Mouse (Mus musculus): Measurements from ENCODE around the gene Adamtsl4.
A peak's percentile ranks its signal among the peaks of the same experiment; 100 is the strongest.
"Not testable (repeated sequence)": the region's sequence is repeated elsewhere in the genome, so short reads cannot be mapped to it uniquely, and the experiment has no call there.

The Adamtsl4 gene

DNA sequence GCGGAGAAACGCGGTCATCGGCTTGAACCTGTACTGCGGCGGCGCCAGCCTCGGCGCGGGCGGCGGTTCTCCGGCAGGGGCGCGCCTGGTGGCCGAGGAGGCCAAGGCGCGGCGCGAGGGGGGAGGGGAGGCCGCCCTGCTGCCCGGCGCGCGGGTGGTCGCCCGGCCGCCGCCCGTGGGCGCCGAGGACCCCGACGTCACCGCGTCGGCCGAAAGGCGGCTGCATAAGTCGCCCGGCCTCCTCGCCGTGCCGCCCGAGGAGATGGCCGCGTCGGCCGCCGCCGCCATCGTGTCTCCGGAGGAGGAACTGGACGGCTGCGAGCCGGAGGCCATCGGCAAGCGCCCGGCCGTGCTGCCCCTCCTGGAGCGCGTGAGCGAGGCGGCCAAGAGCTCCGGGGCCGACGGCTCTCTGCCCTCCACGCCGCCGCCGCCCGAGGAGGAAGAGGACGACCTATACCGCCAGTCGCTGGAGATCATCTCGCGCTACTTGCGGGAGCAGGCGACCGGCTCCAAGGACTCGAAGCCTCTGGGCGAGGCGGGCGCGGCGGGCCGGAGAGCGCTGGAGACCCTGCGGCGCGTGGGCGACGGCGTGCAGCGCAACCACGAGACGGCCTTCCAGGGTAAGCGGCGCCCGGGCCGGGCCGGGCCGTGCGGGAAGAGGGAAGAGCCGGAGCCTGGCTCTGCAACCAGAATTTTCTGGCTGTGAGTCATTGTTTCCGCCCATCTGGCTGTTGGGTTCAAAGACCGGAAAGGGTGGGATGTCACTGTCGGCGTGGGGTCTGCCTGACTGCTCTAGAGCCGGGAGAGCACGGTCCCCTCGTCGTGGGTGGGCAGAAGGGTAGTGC lies 28.6 kb downstream of the Adamtsl4 start:
- DNase-seq, result peak; percentile 48

DNA sequence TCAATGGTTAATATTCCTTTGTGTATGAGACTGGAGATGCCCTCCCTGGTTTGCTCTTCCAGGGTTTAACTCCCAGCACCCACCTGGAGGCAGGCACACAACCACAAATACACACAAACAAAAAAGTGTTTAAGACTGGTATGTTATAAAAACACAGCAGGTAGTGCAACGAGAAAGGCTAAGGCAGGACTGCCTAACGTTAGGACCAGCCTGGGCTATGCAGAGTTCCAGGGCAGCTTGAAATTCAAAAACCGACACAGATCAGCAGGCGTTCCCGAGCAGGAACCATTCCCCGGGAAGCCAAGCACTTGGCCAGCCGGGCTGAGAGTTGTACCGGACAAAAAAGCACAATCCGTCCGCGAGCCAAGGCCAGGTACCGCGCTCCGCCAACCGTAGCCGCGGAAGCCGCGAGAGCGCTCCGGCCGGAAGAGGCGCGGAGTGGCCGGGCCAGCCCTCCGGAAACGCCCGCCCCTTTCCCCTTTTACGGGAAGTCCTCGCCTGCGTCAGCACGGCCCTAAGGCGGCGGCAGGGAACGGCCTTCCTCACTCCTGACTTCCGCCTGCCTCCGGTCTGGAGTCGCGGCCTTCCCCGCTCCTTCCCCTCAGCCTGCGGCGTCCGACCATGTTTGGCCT lies 29.4 kb downstream of the Adamtsl4 start, which contains the start of gene Mcl1:
Gene Mcl1 (plus strand): TSS at position 553 of the 632 bp plus-strand sequence.
- DNase-seq, result peak; percentile 90

DNA sequence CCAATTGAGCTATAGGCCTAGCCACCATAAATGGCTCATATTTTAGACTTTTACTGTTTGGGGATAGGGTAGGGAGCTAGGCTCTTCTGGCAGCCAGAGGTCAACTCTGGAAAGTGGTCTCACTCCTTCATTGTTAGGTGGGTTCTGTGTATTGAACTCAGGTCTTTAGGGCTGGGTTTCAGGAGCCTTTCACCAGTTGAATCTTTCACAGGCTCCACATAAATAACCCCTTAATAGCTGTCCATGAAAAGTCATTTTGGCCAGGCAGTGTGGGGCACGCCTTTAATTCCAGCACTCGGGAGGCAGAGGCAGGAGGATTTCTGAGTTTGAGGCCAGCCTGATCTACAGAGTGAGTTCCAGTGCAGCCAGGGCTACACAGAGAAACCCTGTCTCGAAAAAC lies 30.0 kb downstream of the Adamtsl4 start:
- DNase-seq, result no peak

DNA sequence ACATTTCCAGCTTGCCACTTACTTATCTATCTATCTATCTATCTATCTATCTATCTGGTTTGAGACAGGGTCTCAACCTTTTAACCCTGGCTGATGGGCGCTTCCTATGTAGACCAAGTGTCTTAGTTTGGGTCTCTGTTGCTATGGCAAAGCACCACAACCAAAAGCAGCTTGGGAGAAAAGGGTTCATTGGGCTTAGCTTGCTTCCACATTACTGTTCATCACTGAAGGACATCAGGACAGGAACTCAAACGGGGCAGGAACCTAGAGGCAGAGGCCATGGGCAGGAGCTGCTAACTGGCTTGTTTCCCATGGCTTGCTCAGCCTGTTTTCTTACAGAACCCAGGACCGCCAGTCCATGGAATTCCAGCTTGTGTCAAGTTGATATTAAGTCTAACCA lies 30.6 kb downstream of the Adamtsl4 start:
- DNase-seq, result no peak

DNA sequence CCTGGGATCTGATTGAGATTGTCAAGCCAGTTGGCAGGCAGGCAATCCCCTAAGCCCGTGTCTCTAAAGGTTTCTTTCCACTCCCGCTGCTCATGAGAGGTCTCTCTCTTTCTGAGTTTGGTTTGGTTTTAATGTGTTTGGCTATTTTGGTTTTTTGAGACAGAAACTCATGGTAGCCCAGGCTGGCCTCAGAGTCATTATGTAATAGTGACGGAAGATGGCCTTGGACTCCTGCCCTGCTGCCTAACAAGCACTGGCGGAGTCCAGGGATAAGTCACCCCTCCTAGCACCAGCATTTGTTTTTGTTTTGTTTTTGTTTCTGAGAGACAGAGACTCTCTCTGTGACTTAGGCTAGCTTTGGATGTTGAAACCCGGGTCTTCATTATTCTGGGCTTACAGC lies 32.3 kb downstream of the Adamtsl4 start:
- no peak for DNase-seq

DNA sequence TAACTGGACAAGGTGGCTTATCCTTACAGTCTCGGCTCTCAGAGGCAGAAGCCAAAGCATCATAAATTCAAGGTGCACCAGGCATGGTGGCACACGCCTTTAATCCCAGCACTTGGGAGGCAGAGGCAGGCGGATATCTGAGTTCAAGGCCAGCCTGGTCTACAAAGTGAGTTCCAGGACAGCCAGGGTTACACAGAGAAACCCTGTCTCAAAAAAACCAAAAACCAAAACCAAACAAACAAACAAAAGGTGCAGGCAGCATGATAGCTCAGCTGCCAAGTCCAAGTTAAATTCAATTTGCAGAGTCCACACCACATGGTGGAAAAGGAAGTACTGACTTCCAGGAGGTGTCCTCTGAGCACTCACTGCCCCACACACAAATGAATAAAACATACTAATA lies 33.3 kb downstream of the Adamtsl4 start:
- not testable (repeated sequence) for DNase-seq

DNA sequence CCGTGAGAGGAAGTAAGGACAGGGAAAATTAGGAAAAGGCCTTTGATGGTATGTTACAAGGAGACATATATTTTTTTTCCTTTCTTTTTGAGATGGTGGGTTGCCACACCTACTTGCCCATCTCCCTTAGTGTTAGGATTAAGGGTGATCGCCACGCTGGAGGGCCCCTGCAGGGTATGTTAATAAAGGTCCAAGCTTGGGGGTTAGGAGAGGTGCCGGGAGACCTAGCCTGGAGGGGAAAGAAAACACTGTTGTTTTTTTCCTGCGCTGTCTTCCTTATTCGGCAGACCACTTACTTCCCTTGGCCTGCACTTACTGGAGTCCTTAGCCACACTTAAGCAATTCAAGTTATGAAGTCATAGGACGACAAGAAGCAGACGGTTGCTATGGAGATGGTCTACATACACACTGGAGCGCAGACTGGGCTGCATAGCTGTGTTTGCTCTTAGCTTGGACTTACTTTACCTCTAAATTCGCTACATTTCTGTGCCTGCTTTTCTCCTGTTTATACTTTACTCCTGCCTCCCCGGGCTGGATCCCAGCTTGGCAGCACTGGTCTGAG lies 34.2 kb downstream of the Adamtsl4 start:
- DNase-seq, result no peak

DNA sequence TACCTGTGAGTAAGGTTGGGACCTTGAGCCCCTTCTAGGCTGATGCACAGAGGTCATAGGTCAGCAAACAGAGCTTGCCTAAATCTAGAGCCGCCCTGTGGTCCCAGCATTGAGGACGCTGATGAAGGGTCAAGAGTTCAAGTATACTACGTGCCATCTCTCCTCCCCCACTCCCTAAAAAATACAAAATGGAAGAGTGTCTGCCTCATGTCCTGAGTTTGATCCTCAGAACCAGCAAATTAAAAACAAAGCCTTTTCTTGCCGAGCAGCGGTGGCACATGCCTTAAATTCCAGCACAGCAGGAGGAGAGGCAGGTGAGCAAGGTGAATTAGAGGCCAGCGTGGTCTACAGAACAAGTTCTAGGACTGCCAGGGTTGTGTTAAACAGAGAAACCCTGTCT lies 34.8 kb downstream of the Adamtsl4 start:
- DNase-seq, result no peak

DNA sequence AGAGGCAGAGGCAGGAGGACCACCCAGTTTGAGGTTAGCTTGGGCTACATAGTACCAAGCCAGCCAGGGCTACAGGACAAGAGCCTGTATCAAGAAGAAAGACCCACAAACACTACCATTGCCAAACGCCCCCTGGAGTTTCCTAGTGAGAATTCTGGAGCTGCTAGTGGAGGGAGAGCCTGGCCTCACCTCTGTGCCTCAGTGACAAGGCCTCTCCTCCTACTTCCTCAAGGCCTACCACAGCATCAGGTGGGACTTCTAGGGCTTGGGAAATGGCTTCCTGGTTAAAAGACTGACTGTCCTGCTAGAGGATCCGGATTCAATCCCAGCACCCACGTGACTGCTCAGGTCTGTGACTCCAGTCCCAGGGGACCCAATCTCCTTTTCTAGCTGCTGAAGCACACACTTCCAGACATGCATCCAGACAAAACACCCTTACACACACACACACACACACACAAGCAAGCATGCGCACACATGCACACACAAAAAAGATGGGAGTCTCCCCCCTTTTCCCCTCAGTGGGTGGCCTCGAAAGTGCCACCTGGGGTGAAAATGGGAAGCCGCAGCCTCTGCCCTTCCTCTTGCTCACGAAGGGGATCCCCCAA lies 35.4 kb downstream of the Adamtsl4 start:
- DNase-seq, result no peak

DNA sequence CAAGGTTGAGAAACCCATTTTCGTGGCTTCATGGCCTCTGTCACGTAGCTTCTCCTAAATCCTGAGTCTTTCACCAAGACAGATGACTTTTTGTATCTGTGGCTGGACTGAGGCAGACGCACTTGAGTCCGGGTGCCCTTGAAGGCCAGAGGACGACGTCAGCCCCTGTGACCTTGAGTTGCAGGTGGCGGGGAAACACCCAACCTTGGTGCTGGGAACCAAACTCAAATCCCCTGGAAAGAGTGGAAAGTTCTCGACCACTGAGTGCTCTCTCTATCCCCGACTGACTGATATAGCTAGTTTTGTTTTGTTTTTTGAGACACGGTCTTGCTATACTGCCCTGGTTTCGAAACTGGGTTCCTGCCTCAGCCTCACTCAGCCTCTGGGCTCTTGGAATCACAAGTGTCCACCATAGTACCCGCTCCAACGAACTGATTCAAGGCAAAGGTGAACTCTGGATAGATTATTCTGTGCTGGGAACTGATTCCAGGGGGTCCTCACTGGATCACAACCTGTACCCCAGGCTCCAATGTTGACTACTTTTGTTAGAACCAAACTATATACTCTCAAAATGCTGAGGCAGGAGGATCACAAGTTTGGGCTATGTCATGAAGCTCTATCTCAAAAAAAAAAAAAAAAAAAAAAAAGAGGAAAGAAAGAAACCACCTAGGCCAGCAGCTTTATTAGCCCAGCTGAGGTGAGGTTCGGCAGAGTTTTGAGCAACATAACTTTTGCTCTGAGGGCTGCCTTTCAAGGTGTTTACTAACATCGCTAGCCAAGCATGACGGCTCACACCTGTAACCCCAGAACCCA lies 36.1 kb downstream of the Adamtsl4 start:
- DNase-seq, result no peak

DNA sequence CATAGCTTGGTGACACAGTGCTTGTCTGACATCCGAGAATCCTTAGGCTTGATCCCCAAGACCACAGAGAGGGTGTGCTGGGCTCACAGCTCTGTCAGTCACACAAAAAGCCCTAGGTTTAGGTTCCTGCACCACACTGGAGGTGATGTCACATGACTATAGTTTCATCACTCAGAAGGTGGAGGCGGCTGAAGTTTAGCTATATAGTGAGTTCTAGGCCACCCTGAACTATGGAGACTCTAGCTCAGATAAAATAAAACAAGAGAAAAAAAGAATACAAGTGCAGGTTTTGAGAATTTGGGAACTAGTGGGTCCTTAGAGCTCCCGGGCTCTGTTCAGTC lies 36.7 kb downstream of the Adamtsl4 start:
- DNase-seq, result no peak

DNA sequence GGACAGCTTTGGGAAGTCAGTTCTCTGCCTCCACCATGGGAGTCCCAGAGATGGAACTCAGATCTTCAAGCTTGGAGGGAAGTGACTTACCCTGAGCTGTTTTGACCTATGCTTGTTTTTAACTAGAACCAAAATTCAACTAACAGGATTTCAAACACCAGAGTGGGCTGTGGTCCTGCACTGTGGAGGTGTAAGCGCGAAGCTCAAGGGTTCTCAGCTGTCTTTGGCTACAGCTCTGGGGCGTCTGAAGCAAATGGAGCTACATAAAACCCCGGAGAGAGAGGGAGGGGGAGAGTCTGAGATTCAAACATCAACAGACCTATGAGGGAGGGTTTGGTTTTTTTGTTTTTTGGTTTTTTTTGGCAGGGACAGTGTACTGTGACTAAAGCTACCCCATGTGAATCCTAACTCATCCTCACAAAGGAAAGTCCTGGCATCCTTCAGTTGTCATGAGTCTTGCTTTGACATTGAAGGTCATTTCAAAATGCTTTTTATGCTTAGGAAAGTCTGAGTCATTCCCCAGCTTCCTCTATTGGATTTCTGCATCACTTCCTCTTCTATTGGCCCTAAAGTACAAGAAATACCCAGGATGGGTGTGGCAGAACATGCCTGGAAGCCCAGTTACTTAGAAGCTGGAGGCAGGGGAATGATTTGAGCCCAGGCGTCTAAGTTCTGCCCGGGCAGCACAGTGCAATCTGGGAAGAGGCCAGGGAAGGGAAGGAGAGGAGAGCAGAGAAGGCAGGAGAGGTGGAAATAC lies 37.3 kb downstream of the Adamtsl4 start:
- no peak for DNase-seq

DNA sequence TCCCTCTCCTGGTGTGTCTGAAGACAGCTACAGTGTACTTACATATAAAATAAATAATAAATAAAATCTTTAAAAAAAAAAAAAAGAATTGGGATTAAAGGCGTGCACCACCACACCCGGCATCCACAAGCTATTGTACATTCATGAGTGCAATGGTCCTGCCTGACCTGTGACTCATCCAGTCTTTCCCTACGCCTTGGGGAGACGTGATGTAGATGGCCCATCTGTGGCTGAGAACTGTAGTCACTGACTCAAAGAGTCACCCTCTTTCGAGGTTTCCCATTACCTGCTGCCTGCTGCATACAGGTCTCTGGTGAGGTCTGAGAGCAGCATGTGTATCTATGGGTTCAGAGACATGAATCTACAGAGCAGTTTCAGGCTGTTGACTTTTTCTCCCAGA lies 39.7 kb downstream of the Adamtsl4 start:
- DNase-seq, result no peak

DNA sequence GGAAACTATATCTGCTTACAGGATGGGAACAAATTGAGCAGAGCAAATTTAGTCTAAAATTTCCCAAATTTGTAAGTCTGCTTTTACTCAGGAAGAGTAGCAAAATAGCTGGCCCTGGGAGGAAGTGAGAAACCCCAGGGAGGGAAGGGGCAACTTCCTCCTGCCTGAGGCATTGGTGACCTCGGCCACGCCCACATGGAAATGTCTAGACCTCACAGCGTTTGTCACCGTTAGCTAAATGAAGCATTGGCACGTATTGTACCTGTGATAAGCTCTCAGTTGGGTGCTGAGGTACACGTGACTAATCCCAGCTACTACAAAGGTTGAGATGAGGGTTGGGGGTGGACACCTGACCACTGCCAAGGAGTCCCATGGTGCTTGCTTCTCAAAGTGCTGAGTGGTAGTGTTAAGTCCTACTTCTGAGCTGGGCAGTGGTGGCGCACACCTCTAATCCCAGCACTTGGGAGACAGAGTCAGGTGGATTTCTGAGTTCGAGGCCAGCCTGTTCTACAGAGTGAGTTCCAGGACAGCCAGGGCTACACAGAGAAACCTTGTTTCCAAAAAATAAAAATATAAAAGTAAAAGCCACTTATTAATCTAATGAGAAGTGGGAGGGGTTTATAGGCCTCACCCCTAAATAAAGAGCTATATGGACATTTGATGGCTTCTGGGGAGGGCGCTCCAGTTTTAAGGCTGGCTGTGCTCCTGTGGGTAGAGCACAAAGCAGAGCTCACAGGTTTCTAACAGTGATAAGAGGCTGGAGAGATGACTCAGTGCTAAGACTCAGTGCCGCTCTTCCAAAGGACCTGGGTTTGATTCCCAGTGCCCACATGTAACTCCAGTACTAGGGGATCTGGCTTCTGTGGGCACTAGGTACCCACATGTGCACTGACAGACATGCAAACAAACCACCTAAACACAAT lies 42.1 kb downstream of the Adamtsl4 start:
- no peak for DNase-seq

DNA sequence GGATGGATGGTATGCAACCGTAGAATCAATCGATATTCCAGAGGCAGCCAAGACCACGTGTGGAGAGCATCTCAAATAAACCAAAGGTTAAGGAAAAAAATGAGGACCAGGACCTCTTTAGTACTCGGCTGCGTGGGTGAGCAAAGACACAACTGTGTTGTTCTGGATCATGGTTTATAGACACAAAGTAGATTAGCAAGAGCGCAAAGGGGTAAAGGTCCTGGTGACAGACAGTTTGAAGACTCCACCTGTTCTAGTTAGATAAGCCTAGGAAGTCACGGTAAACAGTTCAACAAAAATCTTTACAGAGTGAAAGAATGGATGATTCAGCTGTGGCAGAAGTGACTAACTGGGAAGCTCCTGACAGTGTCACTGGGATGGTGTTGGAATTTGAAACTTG lies 44.6 kb downstream of the Adamtsl4 start:
- no peak for DNase-seq

DNA sequence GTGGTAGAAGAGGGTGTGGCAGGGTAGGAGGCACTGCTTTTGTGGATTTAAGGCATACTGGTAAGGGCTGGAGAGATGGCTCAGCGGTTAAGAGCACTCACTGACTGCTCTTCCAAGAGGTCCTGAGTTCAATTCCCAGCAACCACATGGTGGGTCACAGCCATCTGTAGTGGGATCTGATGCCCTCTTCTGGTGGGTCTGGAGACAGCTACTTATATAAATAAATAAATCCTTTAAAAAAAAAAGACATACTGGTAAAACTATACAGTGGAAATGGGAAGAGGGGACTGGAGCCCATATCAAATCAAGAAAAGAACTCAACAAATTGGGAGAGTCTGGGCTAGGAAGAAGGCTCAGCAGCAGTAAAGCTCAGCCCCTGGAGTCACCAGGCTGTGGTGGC lies 48.0 kb downstream of the Adamtsl4 start:
- no peak for DNase-seq

DNA sequence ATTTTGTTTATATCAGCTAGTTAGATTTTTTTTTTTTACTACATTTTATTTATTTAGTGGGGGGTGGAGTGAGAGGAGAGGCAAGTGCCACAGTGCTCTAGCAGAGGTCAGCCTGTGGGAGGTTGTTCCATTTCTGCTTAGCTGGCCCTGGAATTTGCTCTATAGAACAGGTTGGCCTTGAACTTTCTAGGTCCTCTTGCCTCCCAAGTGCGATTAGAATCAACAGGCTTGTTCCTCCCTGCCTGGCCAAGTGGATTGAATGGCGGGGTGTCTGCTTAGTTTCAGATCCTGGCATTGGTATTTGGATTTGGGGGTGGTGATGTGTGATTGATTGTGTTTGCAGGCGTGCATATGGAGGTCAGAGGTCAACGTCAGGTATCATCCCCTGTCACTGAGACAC lies 51.6 kb downstream of the Adamtsl4 start:
- no peak for DNase-seq

DNA sequence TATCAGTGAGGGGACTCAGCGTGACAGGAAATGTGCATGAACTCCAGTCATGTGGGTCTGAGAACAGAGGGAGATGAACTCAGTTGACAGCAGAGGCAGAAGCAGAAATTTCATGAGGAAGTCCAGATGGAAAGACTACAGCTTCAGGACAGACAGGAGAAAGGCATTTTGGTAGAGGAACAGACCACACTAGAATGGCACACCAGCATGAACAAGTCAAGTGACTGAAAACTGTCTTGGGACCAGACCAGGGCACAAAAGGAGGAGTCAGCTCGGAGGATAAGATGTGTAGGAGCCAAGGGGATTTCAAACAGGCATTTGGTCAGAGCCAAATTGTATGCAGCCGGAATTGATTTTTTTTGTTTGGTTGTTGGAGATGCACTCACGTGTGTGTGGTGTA lies 52.1 kb downstream of the Adamtsl4 start:
- DNase-seq, result no peak

DNA sequence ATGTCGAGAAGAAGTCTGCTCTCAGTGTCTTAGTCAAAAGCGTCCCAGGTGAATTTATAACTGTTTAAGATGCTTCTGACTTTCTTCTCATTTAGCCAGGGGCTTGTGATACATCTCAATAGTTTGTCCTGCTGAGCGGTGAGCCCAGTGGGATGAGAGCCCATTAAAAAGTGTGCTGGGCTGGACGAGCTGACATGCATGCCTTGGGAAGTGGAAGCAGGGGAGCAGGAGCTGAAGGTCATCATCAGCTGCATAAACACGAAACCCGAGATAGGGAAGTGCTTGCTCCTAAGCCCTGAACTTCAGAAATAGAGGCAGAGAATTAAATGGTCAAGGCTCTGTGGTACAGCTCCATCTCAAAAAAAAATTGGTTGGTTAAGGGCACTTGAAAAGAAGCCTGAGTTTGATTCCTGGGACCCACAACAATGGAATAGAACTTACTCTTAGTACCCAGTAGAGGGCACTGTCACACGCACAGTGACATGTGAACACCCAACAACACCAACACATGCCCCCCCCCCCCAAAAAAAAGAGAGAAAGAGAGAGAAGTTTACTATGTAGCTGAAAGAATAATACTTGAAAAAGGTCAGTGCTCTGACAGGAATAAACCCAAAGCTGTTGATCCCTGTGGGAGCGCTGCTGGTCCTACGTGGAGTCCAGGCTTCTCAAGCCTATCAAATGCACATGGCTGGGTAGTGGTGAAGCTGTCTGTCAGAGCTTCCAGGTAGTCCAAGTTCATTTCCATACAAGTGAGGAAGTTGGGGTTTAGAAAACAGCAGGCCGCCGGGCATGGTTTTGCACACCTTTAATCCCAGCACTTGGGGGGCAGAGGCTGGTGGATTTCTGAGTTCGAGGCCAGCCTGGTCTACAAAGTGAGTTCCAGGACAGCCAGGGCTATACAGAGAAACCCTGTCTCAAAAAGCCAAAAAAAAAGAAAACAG lies 54.8 kb downstream of the Adamtsl4 start:
- no peak for DNase-seq

DNA sequence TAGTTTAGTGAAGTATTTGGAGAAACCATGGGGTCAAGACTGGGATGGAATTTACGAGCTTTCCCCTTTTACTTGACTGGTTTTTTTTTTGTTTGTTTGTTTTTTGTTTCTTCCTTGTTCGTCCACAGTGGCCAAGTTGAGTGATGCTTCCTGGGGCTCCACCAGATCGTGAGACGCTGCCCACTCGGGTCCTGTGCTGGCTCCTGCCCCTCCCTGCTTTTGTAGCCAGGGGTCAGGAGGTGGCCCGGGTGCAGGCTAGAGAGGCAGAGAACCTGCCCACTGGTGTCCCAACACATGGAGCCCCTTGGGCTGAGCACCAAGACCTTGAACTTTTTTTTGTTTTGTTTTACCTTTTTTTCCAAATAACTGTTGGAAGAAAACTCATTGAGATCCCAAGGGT lies 56.4 kb downstream of the Adamtsl4 start:
- no peak for DNase-seq
